Mouse (Mus musculus): ENCODE data around the gene Ripply2.

DNA sequence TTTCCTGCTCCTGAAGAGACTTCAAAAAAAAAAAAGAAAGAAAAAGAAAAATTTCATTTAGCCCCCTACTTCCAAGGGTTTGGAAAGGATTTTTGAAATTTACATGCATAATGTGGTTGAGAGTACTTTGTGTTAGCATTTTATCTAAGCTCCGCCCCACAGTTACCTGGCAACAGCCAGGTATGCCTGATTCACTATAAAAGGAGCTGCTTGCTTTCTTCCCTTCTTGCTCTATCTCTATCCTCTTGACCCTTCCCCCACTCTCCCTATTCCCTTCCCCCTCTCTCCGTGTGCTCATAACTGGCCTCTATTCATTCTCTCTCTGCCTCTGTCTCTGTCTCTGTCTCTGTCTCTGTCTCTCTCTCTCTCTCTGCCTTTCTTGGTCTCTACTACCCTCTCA lies 34.4 kb upstream of the Ripply2 start:
- no peak for TF ChIP-seq CTCF (IDR thresholded peaks at IDR 0.05; ENCODE audit: low read depth, low read length)
- TF ChIP-seq POLR2A (IDR thresholded peaks at IDR 0.05; ENCODE audit: borderline replicate concordance, low read depth, low read length), result no peak

Data from bone marrow macrophage, adult 2 months (primary cell).